ENCODE assay signal across 22 mouse cellular contexts in genomic region chr2:96505641-96506040, GRCm38 (mm10).
DNase-seq lines count a peak whose midpoint lies in the region; ATAC-seq lines count a peak whose summit lies in the region.
"Had no signal": no experiment of that assay in that cellular context is flagged by ENCODE, and none has a peak within 500 bp of the region (broad histone marks: within the 10 kb centered on the region; RNA-seq: fewer than 3 reads in every experiment).

No protein-coding gene starts in this region.

- H3K4me1 ChIP-seq in kidney, embryonic 15.5 days = no peaks in the 10 kb centered on the region
- H3K4me1 ChIP-seq: embryonic facial prominence, embryonic 13.5 days; forebrain, embryonic 13.5 days; heart, embryonic 12.5 days had no signal

- H3K27me3 ChIP-seq in kidney, embryonic 15.5 days = no peaks in the 10 kb centered on the region
- H3K27me3 ChIP-seq: embryonic facial prominence, embryonic 13.5 days; forebrain, embryonic 13.5 days; heart, embryonic 12.5 days had no signal

- H3K9ac ChIP-seq in kidney, embryonic 15.5 days = no peak overlapping the region
- H3K9ac ChIP-seq: embryonic facial prominence, embryonic 13.5 days; forebrain, embryonic 13.5 days; forebrain, postnatal 0 days; heart, embryonic 12.5 days had no signal

- peak; percentile 82 for ATAC-seq in cerebellum, adult (ENCODE audit: insufficient number of reproducible peaks, low FRiP score, low TSS enrichment)
- ATAC-seq in kidney, embryonic 15.5 days (replicated peaks; ENCODE audit: low FRiP score) = no peak
- ATAC-seq: CD4-positive, CD25-positive, alpha-beta regulatory T cell, adult 4 months; forebrain, embryonic 13.5 days; forebrain, postnatal 0 days; hindbrain, embryonic 16.5 days; inflammation-experienced regulatory T-cells, adult 6 months; intestine, postnatal 0 days had no signal

- WGBS in kidney, embryonic 15.5 days = 57% methylated on average over 1 of the region's 1 CpGs

- H3K27ac ChIP-seq in kidney, embryonic 15.5 days = no peak overlapping the region
- H3K27ac ChIP-seq: embryonic facial prominence, embryonic 13.5 days; forebrain, embryonic 13.5 days; gastrocnemius, adult 2 months had no signal

- DNase-seq in cerebellum, postnatal 4 days (ENCODE audit: low spot score in 2 of 2) = no peak
- DNase-seq in cerebellum, adult 11-12 months = peak; percentile 67
- peak; percentile 83 for DNase-seq in cerebellum, adult 9-10 months
- peak; percentile 71 to 78 for DNase-seq in cerebellum, postnatal 25 days
- DNase-seq in testis, postnatal 14 days (ENCODE audit: low spot score) = no peak
- no peak for DNase-seq in gastrocnemius, adult 18-20 months (ENCODE audit: low spot score)
- DNase-seq: adrenal gland, adult 8-10 months; adrenal gland, postnatal 36 days; B cell, adult 2 months; forebrain, postnatal 0 days; gastrocnemius, adult 2 months; gastrocnemius, postnatal 25 days had no signal

- H3K36me3 ChIP-seq in kidney, embryonic 15.5 days = no peaks in the 10 kb centered on the region
- H3K36me3 ChIP-seq: embryonic facial prominence, embryonic 13.5 days; G1E; heart, embryonic 12.5 days had no signal

- H3K4me2 ChIP-seq in kidney, embryonic 15.5 days = no peak overlapping the region
- H3K4me2 ChIP-seq: embryonic facial prominence, embryonic 13.5 days; forebrain, embryonic 13.5 days; heart, embryonic 12.5 days had no signal

- H3K9me3 ChIP-seq in kidney, embryonic 15.5 days (replicated peaks) = no peaks in the 10 kb centered on the region
- H3K9me3 ChIP-seq: embryonic facial prominence, embryonic 13.5 days; forebrain, embryonic 13.5 days; G1E; heart, embryonic 12.5 days had no signal

- H3K4me3 ChIP-seq in kidney, embryonic 15.5 days (replicated peaks) = no peak overlapping the region
- H3K4me3 ChIP-seq: embryonic facial prominence, embryonic 13.5 days; forebrain, embryonic 13.5 days; gastrocnemius, adult 2 months; heart, embryonic 12.5 days had no signal

Comparison
In these comparisons a context has a peak if more than half of its experiments do, and no peak if none do; other contexts are left out.
1. DNase-seq: peak in cerebellum, adult 11-12 months (single experiment), cerebellum, adult 9-10 months (single experiment) and cerebellum, postnatal 25 days (2 of 2); none in cerebellum, postnatal 4 days (0 of 2), testis, postnatal 14 days (single experiment) and gastrocnemius, adult 18-20 months (single experiment).